Mouse (Mus musculus) heart, postnatal 14 days (tissue): Measurements from ENCODE around the gene Ndufaf2. TPM values are rescaled to one million over a fixed set of nuclear protein-coding genes. Genes with fewer than 3 reads are reported as not detected.

Source experiments
- total RNA-seq, 2 experiments: library from RNA; stranded (reverse); gene quantifications; 2 replicates each; pipeline ENCODE4 v1.2.3; 2021

Gene Ndufaf2
- total RNA-seq, 2 experiments from 2014 or later, result 21.0 to 21.2 TPM

Other genes with a start within 250 kb of the Ndufaf2 start
- 10 to 100 TPM; 26.1 to 27.3 TPM for gene Smim15, start 114.2 kb downstream of the Ndufaf2 start, total RNA-seq
- gene Ercc8, start 108 bp upstream of the Ndufaf2 start, total RNA-seq, result 1 to 10 TPM; 7.5 to 8.9 TPM
- under 1 TPM; 0.17 to 0.26 TPM for gene Elovl7, start 55.8 kb upstream of the Ndufaf2 start, total RNA-seq
- 1 to 10 TPM in 1 of 2 experiments, under 1 TPM in 1; 0.88 to 2.1 TPM for gene Depdc1b, start 157.7 kb upstream of the Ndufaf2 start, total RNA-seq